Mouse (Mus musculus) right cerebral cortex, postnatal 25 days (tissue): Measurements from ENCODE around the gene Fdxacb1.
A peak's percentile ranks its signal among the peaks of the same experiment; 100 is the strongest.

Experiments
- DNase-seq: peaks from one replicate; pipeline ENCODE4 v3.0.0; 2022

The Fdxacb1 gene

GRCm38 (mm10) chr9:50750706-50751105, 17.3 kb upstream of the Fdxacb1 start:
- DNase-seq = no peak

- no peak for DNase-seq
These were observed 16.7 kb upstream of the Fdxacb1 start, which contains the start of gene Cryab for GRCm38 (mm10) chr9:50751323-50751722. Cryab (plus strand) TSS chr9:50751325.

GRCm38 (mm10) chr9:50752054-50752602, 15.9 kb upstream of the Fdxacb1 start, which contains the start of gene Hspb2:
Hspb2 (minus strand) TSS chr9:50752354.
- DNase-seq = no peak

GRCm38 (mm10) chr9:50752784-50753615, 15.0 kb upstream of the Fdxacb1 start:
- peak; percentile 66 for DNase-seq

GRCm38 (mm10) chr9:50753947-50754346, 14.1 kb upstream of the Fdxacb1 start:
- no peak for DNase-seq

GRCm38 (mm10) chr9:50756711-50757110, 11.3 kb upstream of the Fdxacb1 start:
- DNase-seq = no peak

- DNase-seq = no peak
These were observed 6.4 kb upstream of the Fdxacb1 start for GRCm38 (mm10) chr9:50761520-50762243.

- no peak for DNase-seq
These were observed 4.7 kb upstream of the Fdxacb1 start for GRCm38 (mm10) chr9:50763331-50763730.

- DNase-seq = no peak
These were observed 417 bp upstream of the Fdxacb1 start for GRCm38 (mm10) chr9:50767531-50768106.

- DNase-seq = no peak
These were observed 2.0 kb downstream of the Fdxacb1 start for GRCm38 (mm10) chr9:50770011-50770410.

GRCm38 (mm10) chr9:50774026-50774462, 6.0 kb downstream of the Fdxacb1 start:
- DNase-seq = no peak

GRCm38 (mm10) chr9:50774991-50775612, 7.1 kb downstream of the Fdxacb1 start, which contains the start of the genes Alg9 and 1110032A03Rik:
Alg9 (plus strand) TSS chr9:50775019.
1110032A03Rik (minus strand) TSS chr9:50775520.
- DNase-seq = peak; percentile 89

- DNase-seq = no peak
These were observed 7.7 kb downstream of the Fdxacb1 start for GRCm38 (mm10) chr9:50775662-50776126.

- DNase-seq = no peak
These were observed 8.2 kb downstream of the Fdxacb1 start for GRCm38 (mm10) chr9:50776162-50776760.

GRCm38 (mm10) chr9:50782155-50782554, 14.1 kb downstream of the Fdxacb1 start:
- no peak for DNase-seq

GRCm38 (mm10) chr9:50795266-50795665, 27.2 kb downstream of the Fdxacb1 start:
- DNase-seq = no peak

GRCm38 (mm10) chr9:50796776-50797175, 28.7 kb downstream of the Fdxacb1 start:
- DNase-seq = no peak

- no peak for DNase-seq
These were observed 29.6 kb downstream of the Fdxacb1 start for GRCm38 (mm10) chr9:50797641-50798040.

GRCm38 (mm10) chr9:50798368-50798767, 30.3 kb downstream of the Fdxacb1 start:
- DNase-seq = no peak

- no peak for DNase-seq
These were observed 32.9 kb downstream of the Fdxacb1 start for GRCm38 (mm10) chr9:50800985-50801384.

- DNase-seq = no peak
These were observed 35.1 kb downstream of the Fdxacb1 start for GRCm38 (mm10) chr9:50803055-50803671.
